In genomic region chr7:112428158-112428535, GRCm38 (mm10) we compare ENCODE assay signal across 8 mouse cellular contexts. TPM values are rescaled to one million over a fixed set of nuclear protein-coding genes. Genes with fewer than 3 reads are reported as not detected.
A peak's percentile ranks its signal among the peaks of the same experiment; 100 is the strongest.
DNase-seq lines count a peak whose midpoint lies in the region; ATAC-seq and TF ChIP-seq lines count a peak whose summit lies in the region.

No protein-coding gene starts in this region.

- DNase-seq in MN1 (ENCODE audit: low spot score): peak; percentile 82
- peak; percentile 73 for DNase-seq in cerebellum, adult 8-10 months
- DNase-seq in frontal cortex, adult 2 months (ENCODE audit: extremely low spot score in 1 of 2, low spot score in 1 of 2): peak; percentile 39 to 69
- peak; percentile 93 for DNase-seq in heart, postnatal 4 days
- DNase-seq in layer of hippocampus, adult 8-10 months (ENCODE audit: low spot score in 2 of 2): peak; percentile 50 to 60
- DNase-seq in lung, embryonic 14.5 days: peak; percentile 95
- DNase-seq in ovary, postnatal 36 days (ENCODE audit: low spot score): peak; percentile 92

- ATAC-seq in lung, embryonic 14.5 days (ENCODE audit: insufficient read depth): peak; percentile 95
- ATAC-seq in granulocyte monocyte progenitor cell, adult 5-6 weeks (replicated peaks; ENCODE audit: poor library complexity, severe bottlenecking): no peak

- WGBS in lung, embryonic 14.5 days: under 1% methylated on average over 22 of the region's 22 CpGs

- no peaks in the 10 kb centered on the region for H3K36me3 ChIP-seq in lung, embryonic 14.5 days (ENCODE audit: insufficient read depth)

- peak overlapping the region; percentile 95 for H3K9ac ChIP-seq in lung, embryonic 14.5 days

- TF ChIP-seq CTCF in lung, embryonic 14.5 days (IDR thresholded peaks at IDR 0.05; ENCODE audit: low read depth): no peak; the same call in 1 of the 2 replicates

- peak overlapping the region; percentile 83 for H3K4me2 ChIP-seq in lung, embryonic 14.5 days

- H3K4me3 ChIP-seq in lung, embryonic 14.5 days (ENCODE audit: low read depth, low read length): peak overlapping the region; percentile 76

- H3K27ac ChIP-seq in lung, embryonic 14.5 days (ENCODE audit: low read depth): peak overlapping the region; percentile 100

- H3K4me1 ChIP-seq in lung, embryonic 14.5 days (ENCODE audit: insufficient read depth): peaks cover 10% of the 10 kb centered on the region

- no peaks in the 10 kb centered on the region for H3K9me3 ChIP-seq in lung, embryonic 14.5 days (ENCODE audit: low read depth, low read length)

- H3K27me3 ChIP-seq in lung, embryonic 14.5 days (ENCODE audit: insufficient read depth, low read length): no peaks in the 10 kb centered on the region

RNA-seq across cellular contexts. Expression of gene Parva, which starts 0.8 kb away (rescaled TPM):
- 40.7 and 43.7 TPM in 2 replicates for polyA plus RNA-seq in frontal cortex, adult 2 months (2012; rRNA removed)
- 100 to 1,000 TPM; 115 to 118 TPM for total RNA-seq in heart, postnatal 4 days (2021)
- 10 to 100 TPM; 46.5 to 50.9 (median 50.4) TPM for total RNA-seq in layer of hippocampus, adult 8-10 months (2022)
- 102 and 105 TPM in 2 replicates for polyA plus RNA-seq in lung, embryonic 14.5 days (2014; fragmentation: Nextera tagmentation; extraction: Ambion mirVana)
- total RNA-seq in granulocyte monocyte progenitor cell, adult 5-6 weeks (2014; fragmentation: Nextera tagmentation): not detected in 2 replicates
- not detected in 2 replicates for total RNA-seq in granulocyte monocyte progenitor cell, adult 5-6 weeks (2017)

Comparison
In these comparisons a context has a peak if more than half of its experiments do, and no peak if none do; other contexts are left out.
1. RNA of gene Parva, which starts 0.8 kb away (total RNA-seq): 115 to 118 TPM in heart, postnatal 4 days and 46.5 to 50.9 TPM in layer of hippocampus, adult 8-10 months; not detected in granulocyte monocyte progenitor cell, adult 5-6 weeks; every median in the first group is over 10 times any median in the second.
2. Peak in every context shown above with its lines, with median percentiles within 50 percentile points of each other: DNase-seq.